Mouse (Mus musculus) neural tube, embryonic 12.5 days (tissue): ENCODE results near the gene Egfem1. TPM values are rescaled to one million over a fixed set of nuclear protein-coding genes. Genes with fewer than 3 reads are reported as not detected.

ENCODE experiments used
- ATAC-seq: fragments of 200-750 bp; cut with Nextera tagmentation; 2 replicates; pipeline ENCODE4 v1.8.0; 2017; ENCODE audit warnings: low read depth, mild to moderate bottlenecking, moderate TSS enrichment, moderate library complexity; ENCODE audit not compliant: low FRiP score
- H3K27ac ChIP-seq: fragments of 300-500 bp; sonication (generic); 2 replicates; pipeline ENCODE4 v1.5.1; 2016
- H3K27me3 ChIP-seq: fragments of 300-500 bp; sonication (generic); replicated peaks from 2 replicates; pipeline ENCODE4 v1.6.1; 2016; ENCODE audit warnings: mild to moderate bottlenecking
- H3K36me3 ChIP-seq: fragments of 300-500 bp; sonication (generic); 2 replicates; pipeline ENCODE4 v1.6.1; 2016; ENCODE audit warnings: mild to moderate bottlenecking
- H3K4me1 ChIP-seq: fragments of 300-500 bp; sonication (generic); 2 replicates; pipeline ENCODE4 v1.6.1; 2016
- H3K4me2 ChIP-seq: fragments of 300-500 bp; sonication (generic); replicated peaks from 2 replicates; pipeline ENCODE4 v1.6.1; 2016; ENCODE audit warnings: mild to moderate bottlenecking
- H3K4me3 ChIP-seq: fragments of 300-500 bp; sonication (generic); 2 replicates; pipeline ENCODE4 v1.5.1; 2016
- H3K9ac ChIP-seq: fragments of 300-500 bp; sonication (generic); 2 replicates; pipeline ENCODE4 v1.6.1; 2016; ENCODE audit warnings: mild to moderate bottlenecking
- H3K9me3 ChIP-seq: fragments of 300-500 bp; sonication (generic); 2 replicates; pipeline ENCODE4 v1.6.1; 2016; ENCODE audit warnings: mild to moderate bottlenecking
- WGBS: fragments of 180-500 bp; shearing (Covaris S2); methylation state at CpG from one replicate; pipeline ENCODE4 v1.1.7; 2016; 5-methylcytosine and 5-hydroxymethylcytosine counted together
- polyA plus RNA-seq: library from polyadenylated mRNA; unstranded; fragments of >200 nt; fragmentation: Nextera tagmentation; extraction: Ambion mirVana; gene quantifications from 2 replicates; pipeline ENCODE4 v1.2.1, GENCODE M21; 2016

Gene Egfem1
- polyA plus RNA-seq, 1 experiment from 2014 or later: 4.9 TPM

DNA sequence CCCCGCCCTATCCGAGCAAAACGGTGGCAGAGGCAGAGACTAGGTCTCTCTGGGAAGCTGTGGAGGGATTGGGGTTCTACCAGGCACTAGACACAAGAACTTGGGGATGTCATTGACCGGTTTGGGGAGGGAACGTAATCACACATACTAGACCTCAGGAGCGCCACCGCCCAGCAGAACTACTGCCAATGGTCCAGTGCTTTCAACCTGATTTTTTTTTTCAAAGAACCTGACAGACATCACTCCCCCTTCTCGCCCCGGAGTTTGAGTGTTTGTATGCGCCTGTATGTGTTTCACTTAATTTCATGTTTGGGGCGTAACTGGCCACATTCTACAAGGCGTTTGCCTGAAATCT lies 1.1 kb downstream of the Egfem1 start:
- WGBS: 2% methylated on average over 12 of the region's 12 CpGs
- no peak overlapping the region for H3K27ac ChIP-seq
- H3K36me3 ChIP-seq: no peaks in the 10 kb centered on the region
- no peaks in the 10 kb centered on the region for H3K9me3 ChIP-seq
- peak overlapping the region; percentile 58 for H3K9ac ChIP-seq
- no peaks in the 10 kb centered on the region for H3K27me3 ChIP-seq
- H3K4me3 ChIP-seq: peak overlapping the region; percentile 61
- ATAC-seq: no peak
- peaks cover 10% of the 10 kb centered on the region for H3K4me1 ChIP-seq
- H3K4me2 ChIP-seq: peak overlapping the region; percentile 94

DNA sequence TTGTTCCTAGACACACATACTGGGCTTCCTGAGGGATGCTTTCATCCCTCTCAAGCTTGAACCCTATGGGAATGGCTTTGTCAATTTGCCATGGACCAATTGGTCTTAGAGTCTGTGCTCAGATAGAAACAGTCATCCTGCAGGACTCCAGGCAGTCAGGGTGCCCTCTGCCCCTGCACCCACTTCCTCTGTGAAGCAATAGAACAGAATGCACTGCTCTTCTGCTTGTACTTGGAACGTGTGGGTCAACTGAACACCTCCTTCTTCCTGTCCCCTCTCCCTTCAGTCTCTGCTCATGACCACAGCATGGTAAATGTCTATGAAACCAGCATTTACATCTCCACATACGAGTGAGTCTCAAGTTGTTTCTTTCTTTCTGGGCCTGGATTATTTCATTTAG lies 16.6 kb downstream of the Egfem1 start:
- no peak overlapping the region for H3K4me2 ChIP-seq
- no peak overlapping the region for H3K4me3 ChIP-seq
- no peaks in the 10 kb centered on the region for H3K36me3 ChIP-seq
- no peaks in the 10 kb centered on the region for H3K9me3 ChIP-seq
- H3K4me1 ChIP-seq: no peaks in the 10 kb centered on the region
- no peak overlapping the region for H3K27ac ChIP-seq
- no peaks in the 10 kb centered on the region for H3K27me3 ChIP-seq
- WGBS: 75% methylated on average over 2 of the region's 2 CpGs
- no peak for ATAC-seq
- no peak overlapping the region for H3K9ac ChIP-seq

DNA sequence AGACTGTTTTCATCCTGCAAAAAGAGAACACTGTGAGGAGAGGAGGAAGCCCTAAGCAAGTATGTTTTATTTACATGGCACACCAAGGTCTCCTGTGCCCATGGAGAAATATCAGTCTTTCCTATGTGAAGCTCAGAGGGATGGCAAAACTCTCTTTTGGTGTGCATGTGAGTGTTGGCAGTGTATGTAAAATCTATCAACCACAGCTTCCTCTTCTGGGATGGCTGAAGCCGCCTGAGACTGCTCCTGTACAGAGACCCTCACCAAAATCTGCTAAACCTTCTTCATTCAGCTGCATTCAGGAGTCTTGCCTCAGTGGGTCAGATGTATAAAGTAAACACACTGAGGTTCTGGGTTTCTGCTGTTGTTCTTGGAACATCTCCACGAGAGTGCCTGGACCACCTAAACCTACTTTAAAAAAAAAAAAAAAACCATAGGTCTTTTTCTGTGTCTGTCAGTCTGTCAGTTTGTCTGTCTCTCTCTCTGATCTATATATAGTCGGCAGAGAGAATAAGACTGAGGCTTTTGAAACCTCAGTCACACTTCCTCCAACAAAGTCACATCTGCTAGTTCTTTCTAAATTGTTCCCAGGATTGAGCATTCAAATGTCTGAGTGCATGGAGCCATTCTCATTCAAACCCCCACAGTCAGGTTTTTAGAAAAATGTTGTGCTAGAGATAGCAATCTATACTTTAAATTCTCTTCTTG lies 24.3 kb downstream of the Egfem1 start:
- H3K4me1 ChIP-seq: no peaks in the 10 kb centered on the region
- H3K4me3 ChIP-seq: no peak overlapping the region
- no peak overlapping the region for H3K27ac ChIP-seq
- H3K36me3 ChIP-seq: no peaks in the 10 kb centered on the region
- ATAC-seq: no peak
- no peaks in the 10 kb centered on the region for H3K27me3 ChIP-seq
- no peak overlapping the region for H3K4me2 ChIP-seq
- no peaks in the 10 kb centered on the region for H3K9me3 ChIP-seq
- WGBS: 81% methylated on average over 3 of the region's 3 CpGs
- no peak overlapping the region for H3K9ac ChIP-seq

DNA sequence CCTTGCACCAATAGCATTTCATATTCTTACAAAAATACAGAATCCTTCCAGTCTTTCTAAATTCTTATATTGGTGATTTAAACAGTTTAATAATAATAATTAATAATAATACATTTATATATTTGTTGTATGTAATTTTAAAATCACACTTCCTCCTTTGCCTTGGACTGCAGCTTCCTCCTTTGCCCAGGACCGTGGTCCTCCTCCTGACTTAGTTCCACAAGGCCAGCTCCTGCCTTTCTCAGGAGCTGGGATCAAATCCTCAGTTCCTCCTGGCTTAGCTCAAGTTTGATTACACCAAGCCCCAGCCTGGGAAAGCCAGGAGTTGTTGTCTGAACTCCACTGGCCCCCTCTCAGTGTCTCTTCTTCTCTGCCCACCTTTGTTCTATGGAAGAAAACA lies 25.3 kb downstream of the Egfem1 start:
- no peaks in the 10 kb centered on the region for H3K9me3 ChIP-seq
- H3K9ac ChIP-seq: no peak overlapping the region
- H3K4me3 ChIP-seq: no peak overlapping the region
- no peaks in the 10 kb centered on the region for H3K36me3 ChIP-seq
- 82% methylated on average over 1 of the region's 1 CpGs for WGBS
- no peak overlapping the region for H3K27ac ChIP-seq
- ATAC-seq: no peak
- H3K4me2 ChIP-seq: no peak overlapping the region
- H3K4me1 ChIP-seq: no peaks in the 10 kb centered on the region
- H3K27me3 ChIP-seq: no peaks in the 10 kb centered on the region

DNA sequence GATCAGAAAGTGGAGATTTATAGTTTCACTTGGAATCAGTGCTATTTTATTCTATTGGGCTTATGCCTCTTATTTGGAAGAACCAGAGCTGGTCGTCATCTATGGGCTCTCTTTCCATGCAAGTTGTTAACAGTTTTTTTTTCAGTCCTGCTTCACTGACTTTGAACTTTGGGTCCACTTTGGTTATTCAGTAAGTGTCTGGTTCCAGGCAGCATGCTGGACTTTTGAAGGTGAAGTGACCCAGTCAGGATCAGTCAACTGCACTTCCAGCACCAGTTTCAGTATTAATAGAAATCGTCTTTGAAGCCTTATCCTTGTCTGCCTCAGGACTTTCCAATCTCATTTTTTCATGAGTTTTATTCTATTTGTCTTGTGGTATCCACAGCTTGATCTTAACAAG lies 28.5 kb downstream of the Egfem1 start:
- ATAC-seq: no peak
- Histone ChIP-seq H3K27me3 (no peaks in the 10 kb centered on the region), H3K9ac (no peak overlapping the region), H3K27ac (no peak overlapping the region), H3K4me2 (no peak overlapping the region), H3K4me3 (no peak overlapping the region), H3K9me3 (no peaks in the 10 kb centered on the region), H3K4me1 (no peaks in the 10 kb centered on the region), H3K36me3 (no peaks in the 10 kb centered on the region)
- 77% methylated on average over 2 of the region's 2 CpGs for WGBS

DNA sequence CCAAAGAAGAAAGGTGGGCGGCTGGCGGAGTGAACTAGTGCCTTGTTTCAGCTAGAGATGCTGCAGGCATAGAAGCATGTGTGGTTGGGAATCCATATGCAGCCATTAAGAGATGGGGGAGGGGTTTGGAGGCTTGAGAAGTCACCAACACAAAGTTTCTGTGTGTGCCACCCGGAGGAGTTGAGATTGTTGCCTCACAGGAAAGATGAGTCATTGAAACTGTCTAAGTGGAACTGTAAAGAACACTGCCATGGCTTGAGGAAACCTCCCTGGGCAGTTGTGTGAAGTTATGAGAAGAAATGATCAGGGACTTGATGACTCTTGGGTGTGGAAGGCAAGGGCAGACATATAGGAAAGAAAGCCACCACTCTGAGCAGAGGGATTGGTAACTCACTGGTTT lies 32.7 kb downstream of the Egfem1 start:
- Histone ChIP-seq H3K9ac (no peak overlapping the region), H3K27me3 (no peaks in the 10 kb centered on the region), H3K4me3 (no peak overlapping the region), H3K4me2 (no peak overlapping the region), H3K9me3 (no peaks in the 10 kb centered on the region), H3K4me1 (no peaks in the 10 kb centered on the region), H3K36me3 (no peaks in the 10 kb centered on the region), H3K27ac (no peak overlapping the region)
- 93% methylated on average over 3 of the region's 3 CpGs for WGBS
- no peak for ATAC-seq

DNA sequence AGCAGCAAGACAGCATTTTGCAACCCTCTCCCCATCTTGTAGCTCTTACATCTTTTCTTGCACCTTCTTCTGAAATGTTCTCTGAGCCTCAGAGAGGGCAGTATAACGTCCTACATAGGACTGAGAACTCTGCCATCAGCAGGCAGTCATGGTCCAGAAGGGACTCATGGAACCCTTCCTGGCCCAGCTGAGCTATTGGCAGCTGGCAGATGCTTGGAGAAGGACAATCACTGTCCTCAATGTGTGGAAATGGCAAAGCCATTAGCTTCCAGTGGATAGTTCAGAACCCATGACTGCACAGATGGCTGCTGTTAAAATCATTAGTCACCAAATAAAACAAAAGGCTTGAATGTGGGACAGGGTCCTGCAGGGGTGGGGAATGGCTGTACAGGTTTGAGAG lies 35.6 kb downstream of the Egfem1 start:
- Histone ChIP-seq H3K36me3 (no peaks in the 10 kb centered on the region), H3K9me3 (no peaks in the 10 kb centered on the region), H3K4me1 (no peaks in the 10 kb centered on the region), H3K27me3 (no peaks in the 10 kb centered on the region), H3K9ac (no peak overlapping the region), H3K27ac (no peak overlapping the region), H3K4me2 (no peak overlapping the region), H3K4me3 (no peak overlapping the region)
- ATAC-seq: no peak
- WGBS: 46% methylated on average over 1 of the region's 1 CpGs

DNA sequence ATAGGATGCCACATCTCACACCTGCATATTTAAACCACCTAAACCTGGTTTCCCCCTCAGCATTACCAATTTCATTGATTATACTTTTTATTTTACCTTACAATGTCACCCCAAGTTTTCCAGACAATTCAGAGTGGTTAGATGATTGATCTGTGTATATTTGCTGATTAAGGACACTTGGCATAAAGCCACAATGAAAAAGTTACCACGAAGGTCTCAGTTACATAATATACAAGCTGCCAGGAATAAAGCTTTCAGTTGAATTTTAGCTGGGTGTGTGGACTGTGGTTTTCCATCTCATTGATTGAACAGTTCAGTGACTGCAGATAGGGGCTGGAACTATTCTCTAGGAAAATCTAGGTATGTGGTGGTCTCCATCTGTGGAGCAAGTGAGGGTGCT lies 40.7 kb downstream of the Egfem1 start:
- 84% methylated on average over 1 of the region's 1 CpGs for WGBS
- Histone ChIP-seq H3K4me3 (no peak overlapping the region), H3K9ac (no peak overlapping the region), H3K4me2 (no peak overlapping the region), H3K36me3 (no peaks in the 10 kb centered on the region), H3K9me3 (no peaks in the 10 kb centered on the region), H3K27me3 (no peaks in the 10 kb centered on the region), H3K4me1 (no peaks in the 10 kb centered on the region), H3K27ac (no peak overlapping the region)
- no peak for ATAC-seq

DNA sequence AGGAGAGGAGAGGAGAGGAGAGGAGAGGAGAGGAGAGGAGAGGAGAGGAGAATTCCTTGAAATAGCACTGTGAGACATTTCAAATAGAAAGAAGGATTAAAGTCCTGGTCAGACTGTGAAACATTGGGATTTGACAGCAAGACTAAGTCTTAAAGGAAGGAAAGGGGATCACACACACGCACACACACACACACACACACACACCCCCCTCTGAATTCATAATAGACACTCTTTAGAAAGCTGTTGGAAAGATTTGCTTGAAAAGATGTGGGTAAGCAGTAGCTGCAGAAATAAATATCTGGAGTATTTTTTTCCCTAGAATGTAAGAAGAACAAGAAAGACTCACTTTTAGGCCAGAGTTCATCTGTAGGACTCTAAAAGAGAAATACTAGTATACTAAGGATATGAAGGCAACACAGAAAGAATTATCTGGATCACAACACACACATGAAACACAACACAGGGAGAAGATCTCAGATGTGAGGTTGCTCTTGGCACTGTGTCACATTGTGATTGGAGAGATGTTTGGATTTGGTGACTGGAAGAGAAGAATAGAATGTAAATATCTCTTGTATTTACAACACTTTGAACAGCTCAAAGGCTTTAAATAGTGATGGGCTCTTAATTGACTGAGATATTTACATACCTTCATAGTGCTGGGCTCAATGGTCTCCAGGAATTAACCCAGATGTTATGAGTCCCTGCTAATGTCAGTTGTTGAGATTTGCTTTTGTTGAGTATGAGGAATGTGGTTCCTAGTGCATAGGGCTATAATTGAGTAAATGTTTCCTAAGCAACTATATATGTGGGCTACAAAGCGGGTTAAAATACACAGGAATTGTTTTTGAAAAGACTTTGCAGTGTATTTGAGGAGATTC lies 50.5 kb downstream of the Egfem1 start:
- no peaks in the 10 kb centered on the region for H3K9me3 ChIP-seq
- H3K27me3 ChIP-seq: no peaks in the 10 kb centered on the region
- no peaks in the 10 kb centered on the region for H3K36me3 ChIP-seq
- no peak overlapping the region for H3K4me2 ChIP-seq
- ATAC-seq: no peak
- H3K27ac ChIP-seq: no peak overlapping the region
- peaks cover 28% of the 10 kb centered on the region for H3K4me1 ChIP-seq
- no peak overlapping the region for H3K4me3 ChIP-seq
- 79% methylated on average over 2 of the region's 2 CpGs for WGBS
- no peak overlapping the region for H3K9ac ChIP-seq

DNA sequence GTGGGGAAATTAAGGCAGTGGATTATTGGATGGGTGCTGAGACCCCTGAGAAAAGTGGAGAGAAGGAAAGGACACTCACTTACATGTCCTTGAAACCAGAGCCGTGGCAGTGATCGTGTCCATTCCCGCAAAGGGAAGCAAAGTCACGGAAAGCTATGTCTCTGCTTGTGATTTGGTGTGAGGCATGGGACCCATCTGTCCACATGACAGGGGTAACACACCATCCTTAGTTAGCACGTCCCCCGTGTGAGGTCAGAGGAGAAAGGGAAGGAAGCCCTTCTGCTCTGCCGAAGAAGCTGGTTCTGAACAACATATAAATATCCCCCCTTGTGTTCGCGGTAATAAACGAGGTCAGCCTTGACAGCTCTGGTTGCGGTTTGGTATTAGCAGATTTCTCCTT lies 52.7 kb downstream of the Egfem1 start:
- H3K27ac ChIP-seq: no peak overlapping the region
- ATAC-seq: no peak; the same call in 1 of the 2 replicates
- 29% methylated on average over 11 of the region's 11 CpGs for WGBS

DNA sequence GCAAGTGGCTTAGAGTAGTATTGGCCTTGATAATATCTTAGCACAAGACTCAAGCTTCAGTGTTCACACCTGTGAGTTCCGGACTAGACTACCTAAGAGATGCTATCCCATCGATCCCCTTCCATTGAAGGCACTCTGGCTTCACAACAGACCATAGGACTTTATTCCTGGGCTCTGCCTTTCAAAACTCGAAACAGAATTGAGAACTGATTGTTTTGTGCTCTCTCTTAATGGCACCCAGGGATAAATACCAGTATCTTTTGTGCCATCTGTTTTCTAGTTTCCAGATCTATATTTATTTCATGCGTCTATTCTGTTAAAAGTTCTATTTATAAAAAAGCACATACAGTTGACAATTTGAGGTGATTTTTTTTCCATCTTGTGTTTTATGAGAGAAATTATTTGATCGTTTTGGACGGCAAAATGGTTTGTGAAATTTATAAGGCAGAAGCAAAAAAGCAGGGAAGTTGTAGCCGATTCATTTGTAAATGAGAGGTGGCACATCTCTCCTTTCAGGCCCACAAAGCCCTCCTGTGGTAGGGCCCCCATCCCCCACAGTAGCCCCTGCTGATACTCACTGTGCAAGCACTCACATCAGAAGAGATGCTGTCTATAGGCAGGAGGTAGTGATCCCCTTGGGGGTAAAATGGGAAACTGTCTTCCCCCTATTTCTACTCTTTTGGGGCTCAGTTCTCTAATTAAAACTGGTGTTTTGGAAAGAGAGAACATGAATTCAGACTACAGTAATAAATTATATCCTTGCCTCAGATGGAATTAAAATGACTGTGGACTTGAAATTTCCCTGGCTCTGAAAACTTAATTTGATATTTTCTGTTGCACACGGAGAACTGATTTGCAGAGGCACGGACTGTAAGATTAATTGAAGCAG lies 53.6 kb downstream of the Egfem1 start:
- H3K27me3 ChIP-seq: no peaks in the 10 kb centered on the region
- no peak overlapping the region for H3K4me3 ChIP-seq
- ATAC-seq: peak; percentile 90
- H3K4me1 ChIP-seq: peaks cover 32% of the 10 kb centered on the region
- no peak overlapping the region for H3K27ac ChIP-seq
- H3K4me2 ChIP-seq: peak overlapping the region; percentile 45
- 15% methylated on average over 9 of the region's 9 CpGs for WGBS
- no peaks in the 10 kb centered on the region for H3K36me3 ChIP-seq
- H3K9ac ChIP-seq: no peak overlapping the region
- no peaks in the 10 kb centered on the region for H3K9me3 ChIP-seq

More for the DNA sequence above, 52.7 kb downstream of the Egfem1 start:
- no peaks in the 10 kb centered on the region for H3K9me3 ChIP-seq
- H3K27me3 ChIP-seq: no peaks in the 10 kb centered on the region
- no peaks in the 10 kb centered on the region for H3K36me3 ChIP-seq
- peaks cover 32% of the 10 kb centered on the region for H3K4me1 ChIP-seq
- H3K4me3 ChIP-seq: no peak overlapping the region
- peak overlapping the region; percentile 45 for H3K4me2 ChIP-seq
- no peak overlapping the region for H3K9ac ChIP-seq
